Mouse (Mus musculus): ENCODE measurements around the gene BC061237. TPM values are rescaled to one million over a fixed set of nuclear protein-coding genes. Genes with fewer than 3 reads are reported as not detected.

BC061237 gene
- not detected for polyA plus RNA-seq (2014; fragmentation: Illumina TruSeq; extraction: RNeasy Lipid Tissue Mini Kit (QIAGEN cat#74804); ENCODE audit: low read depth, low replicate concordance)

DNA sequence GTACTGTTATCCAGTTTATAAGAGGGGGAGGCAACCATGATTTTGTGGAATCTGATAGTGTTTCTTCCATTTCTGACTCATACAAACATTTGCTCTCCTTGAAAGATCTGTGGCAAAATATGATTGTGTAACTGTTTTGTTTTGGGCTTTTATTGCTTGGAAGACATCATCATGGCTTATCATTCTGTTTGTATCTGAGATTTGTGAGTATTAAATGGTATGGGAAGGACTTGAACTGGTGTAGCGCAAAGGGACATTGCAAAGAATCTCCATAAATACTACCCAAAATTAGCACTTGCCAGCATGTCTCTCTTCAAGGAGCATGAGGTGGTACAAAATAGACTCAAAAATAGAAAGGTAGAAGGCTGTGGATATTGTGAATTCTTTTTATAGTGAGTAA, at the start of gene BC061237:
Gene BC061237 (plus strand): TSS at position 301 of the 400 bp plus-strand sequence.

DNA sequence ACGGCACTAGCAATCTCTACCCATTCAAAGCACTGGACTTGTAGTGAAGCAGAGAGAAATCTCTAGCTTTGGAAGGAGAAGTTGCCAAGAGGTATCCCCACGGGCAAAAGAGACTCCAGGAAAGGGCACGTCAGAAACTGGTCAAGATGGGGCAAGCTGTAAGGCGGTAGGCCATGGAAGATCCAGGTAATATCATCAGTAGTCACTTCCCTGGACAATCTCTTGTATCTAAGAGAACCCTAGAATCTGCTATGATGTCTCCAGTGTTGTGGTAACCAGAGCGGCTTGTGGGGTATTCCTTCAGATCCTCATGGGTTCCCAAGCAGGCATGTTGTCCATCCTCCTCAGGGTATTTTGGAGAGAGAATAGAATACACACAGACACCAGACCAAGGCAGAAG, 25.7 kb downstream of the BC061237 start, which contains the start of gene Gm17093:
Gene Gm17093 (plus strand): TSS at position 301 of the 400 bp plus-strand sequence.

Other genes starting within 250 kb of the BC061237 start
- not detected for gene Gm8220, start 206.9 kb upstream of the BC061237 start, polyA plus RNA-seq (2014; fragmentation: Illumina TruSeq; extraction: RNeasy Lipid Tissue Mini Kit (QIAGEN cat#74804); ENCODE audit: low read depth, low replicate concordance)
- gene Gm5930, start 153.9 kb upstream of the BC061237 start, polyA plus RNA-seq (2014; fragmentation: Illumina TruSeq; extraction: RNeasy Lipid Tissue Mini Kit (QIAGEN cat#74804); ENCODE audit: low read depth, low replicate concordance), result not detected
- not detected for gene Gm8229, start 127.1 kb upstream of the BC061237 start, polyA plus RNA-seq (2014; fragmentation: Illumina TruSeq; extraction: RNeasy Lipid Tissue Mini Kit (QIAGEN cat#74804); ENCODE audit: low read depth, low replicate concordance)
- gene Gm3371, start 81.8 kb upstream of the BC061237 start, polyA plus RNA-seq (2014; fragmentation: Illumina TruSeq; extraction: RNeasy Lipid Tissue Mini Kit (QIAGEN cat#74804); ENCODE audit: low read depth, low replicate concordance), result not detected
- not detected for gene Gm8232, start 58.8 kb upstream of the BC061237 start, polyA plus RNA-seq (2014; fragmentation: Illumina TruSeq; extraction: RNeasy Lipid Tissue Mini Kit (QIAGEN cat#74804); ENCODE audit: low read depth, low replicate concordance)
- not detected for gene Gm17093, start 25.8 kb downstream of the BC061237 start, polyA plus RNA-seq (2014; fragmentation: Illumina TruSeq; extraction: RNeasy Lipid Tissue Mini Kit (QIAGEN cat#74804); ENCODE audit: low read depth, low replicate concordance)
- not detected for gene Gm8247, start 90.7 kb downstream of the BC061237 start, polyA plus RNA-seq (2014; fragmentation: Illumina TruSeq; extraction: RNeasy Lipid Tissue Mini Kit (QIAGEN cat#74804); ENCODE audit: low read depth, low replicate concordance)
- gene Gm5624, start 135.5 kb downstream of the BC061237 start, polyA plus RNA-seq (2014; fragmentation: Illumina TruSeq; extraction: RNeasy Lipid Tissue Mini Kit (QIAGEN cat#74804); ENCODE audit: low read depth, low replicate concordance), result not detected
- not detected for gene Gm8257, start 214.0 kb downstream of the BC061237 start, polyA plus RNA-seq (2014; fragmentation: Illumina TruSeq; extraction: RNeasy Lipid Tissue Mini Kit (QIAGEN cat#74804); ENCODE audit: low read depth, low replicate concordance)

Measured in heart, adult 10 weeks (tissue).